Mouse (Mus musculus) ES-E14 (cell line): Measurements from ENCODE around the gene Zfp385c. TPM values are rescaled to one million over a fixed set of nuclear protein-coding genes. Genes with fewer than 3 reads are reported as not detected.

Experiments used
- DNase-seq: peaks from one replicate; pipeline ENCODE4 v3.0.0-alpha.2; 2013; ENCODE audit warnings: low read depth, low spot score
- H3K27ac ChIP-seq: 2 replicates; pipeline ENCODE4 v1.5.1; 2012; ENCODE audit warnings: low read depth, mild to moderate bottlenecking, low read length, moderate library complexity, mixed read lengths; ENCODE audit not compliant: poor library complexity, insufficient read depth, severe bottlenecking
- H3K36me3 ChIP-seq: 2 replicates; pipeline ENCODE4 v1.6.1; 2012; ENCODE audit warnings: mild to moderate bottlenecking, low read length, moderate library complexity, mixed read lengths; ENCODE audit not compliant: control insufficient read depth, poor library complexity, insufficient read depth, severe bottlenecking
- H3K4me1 ChIP-seq, 2 experiments: fragments of 150-350 bp in 1 of 2; sonication (generic) in 1 of 2; 2 replicates each; pipeline ENCODE4 v1.6.1; 2012; ENCODE audit warnings: low read length in 2 of 2, mild to moderate bottlenecking in 1 of 2, mixed read lengths in 1 of 2; ENCODE audit not compliant: control insufficient read depth in 2 of 2, insufficient read depth in 2 of 2, poor library complexity in 1 of 2
- H3K4me3 ChIP-seq, 2 experiments: fragments of 150-350 bp in 1 of 2; sonication (generic) in 1 of 2; 2 replicates each; pipeline ENCODE4 v1.5.1; 2012; ENCODE audit warnings: low read length in 2 of 2, low read depth in 1 of 2, mild to moderate bottlenecking in 1 of 2, mixed read lengths in 1 of 2; ENCODE audit not compliant: insufficient read depth in 1 of 2, poor library complexity in 1 of 2, severe bottlenecking in 1 of 2
- H3K9ac ChIP-seq: 2 replicates; pipeline ENCODE4 v1.6.1; 2012; ENCODE audit warnings: low read depth, mild to moderate bottlenecking, low read length, mixed read lengths; ENCODE audit not compliant: poor library complexity, insufficient read depth, severe bottlenecking
- H3K9me3 ChIP-seq: fragments of 150-350 bp; sonication (generic); 2 replicates; pipeline ENCODE4 v1.6.1; 2012; ENCODE audit warnings: low read depth, mild to moderate bottlenecking, low read length; ENCODE audit not compliant: control insufficient read depth, insufficient read depth
- CHD2 ChIP-seq: IDR thresholded peaks from 2 replicates; pipeline ENCODE4 v1.6.1; 2014; ENCODE audit warnings: mild to moderate bottlenecking, low read depth, low read length, inconsistent platforms
- HCFC1 ChIP-seq: IDR thresholded peaks from 2 replicates; pipeline ENCODE4 v1.6.1; 2012; ENCODE audit warnings: low read length, inconsistent platforms, borderline replicate concordance; ENCODE audit not compliant: insufficient read depth
- MAFK ChIP-seq: IDR thresholded peaks from 2 replicates; pipeline ENCODE4 v1.6.1; 2014; ENCODE audit warnings: mild to moderate bottlenecking, low read depth, low read length, inconsistent platforms; ENCODE audit not compliant: insufficient read depth
- ZC3H11A ChIP-seq: IDR thresholded peaks from 2 replicates; pipeline ENCODE4 v1.6.1; 2012; ENCODE audit warnings: low read depth, mild to moderate bottlenecking, inconsistent platforms, low read length, borderline replicate concordance
- ZNF384 ChIP-seq: IDR thresholded peaks from 2 replicates; pipeline ENCODE4 v1.6.1; 2012; ENCODE audit warnings: low read depth, low read length, inconsistent platforms
- in situ Hi-C, 2 experiments: fragments of 600-800 bp; cut with MboI; formaldehyde crosslinking; loops; one replicate each; pipeline ENCODE4 v1.15.1; 2025; ENCODE audit warnings: low sequenced_read_pairs in 2 of 2, inconsistent platforms in 1 of 2; ENCODE audit not compliant: unreplicated experiment in 2 of 2
- total RNA-seq: library from RNA; depleted of rRNA; stranded (reverse); fragments of 300-350 nt; gene quantifications from 2 replicates; pipeline ENCODE4 v1.2.3, GENCODE M21; 2012

Zfp385c gene
- total RNA-seq, 1 experiment: 0.09 TPM

- Histone ChIP-seq H3K27ac (no peak overlapping the region), H3K4me1 (peaks cover 2 to 18% of the 10 kb centered on the region in 2 experiments; a peak in 3 of 4 replicates), H3K4me3 (no peak overlapping the region), H3K36me3 (peaks cover 35% of the 10 kb centered on the region), H3K9me3 (no peaks in the 10 kb centered on the region), H3K9ac (no peak overlapping the region; the same call in 1 of the 2 replicates)
- TF ChIP-seq ZNF384 (no peak), MAFK (no peak), CHD2 (no peak), HCFC1 (no peak), ZC3H11A (no peak)
- no peak for DNase-seq
- in situ Hi-C loops: no loop called here
Observed at GRCm38 (mm10) chr11:100714948-100715347, 22.7 kb upstream of the Zfp385c start.

GRCm38 (mm10) chr11:100714534-100714915 is 22.3 kb upstream of the Zfp385c start:
- Histone ChIP-seq H3K4me1 (peaks cover 2 to 16% of the 10 kb centered on the region in 2 experiments; a peak in 3 of 4 replicates), H3K27ac (peak overlapping the region; percentile 84), H3K4me3 (peak overlapping the region; percentile 70 to 85), H3K9me3 (no peaks in the 10 kb centered on the region), H3K9ac (peak overlapping the region; percentile 72; the same call in 1 of the 2 replicates), H3K36me3 (peaks cover 38% of the 10 kb centered on the region)
- DNase-seq: no peak
- in situ Hi-C loops: no loop called here
- TF ChIP-seq ZC3H11A: peak; percentile 36; the same call in 1 of the 2 replicates
- no peak for TF ChIP-seq CHD2

DNA sequence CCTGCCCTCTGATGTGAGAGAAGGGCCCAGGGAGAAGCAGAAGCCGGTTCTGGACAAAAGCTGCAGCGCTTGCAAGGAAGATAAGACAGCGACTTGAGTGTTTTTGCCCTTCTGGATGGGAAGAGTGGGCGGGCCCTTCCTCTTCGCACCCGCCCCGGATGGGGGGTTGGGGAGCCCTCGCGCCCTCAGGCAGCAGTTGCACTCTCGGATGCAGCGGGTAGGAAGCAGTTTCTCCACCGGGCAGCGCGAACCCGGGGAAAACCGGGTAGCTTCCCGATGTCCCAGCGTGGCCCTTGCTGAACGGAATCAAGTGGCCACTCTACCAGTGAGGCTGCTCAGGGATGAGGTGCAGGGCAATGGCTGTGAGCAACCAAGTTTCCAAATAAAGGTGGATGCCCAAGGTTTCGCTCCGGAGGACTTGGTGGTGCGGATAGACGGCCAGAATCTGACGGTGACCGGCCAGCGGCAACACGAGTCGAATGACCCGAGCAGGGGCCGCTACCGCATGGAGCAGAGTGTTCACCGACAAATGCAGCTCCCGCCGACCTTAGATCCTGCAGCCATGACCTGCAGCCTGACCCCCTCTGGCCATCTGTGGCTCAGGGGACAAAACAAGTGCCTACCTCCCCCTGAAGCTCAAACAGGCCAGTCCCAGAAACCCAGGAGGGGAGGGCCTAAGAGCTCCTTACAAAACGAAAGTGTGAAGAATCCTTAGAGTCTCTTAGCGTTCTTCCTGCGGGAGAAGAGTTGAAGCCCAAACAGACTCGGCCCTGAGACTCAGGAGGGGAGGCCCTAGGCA is 21.7 kb upstream of the Zfp385c start, which contains the start of gene Hspb9:
Hspb9 (plus strand) TSS at position 116 of the 799 bp plus-strand sequence.
- H3K4me3 ChIP-seq: peak within 1 kb of the TSS; percentile 85 to 94
- H3K9me3 ChIP-seq: no peaks in the 10 kb centered on the region
- H3K36me3 ChIP-seq: peaks cover 39% of the 10 kb centered on the region
- TF ChIP-seq ZC3H11A (no peak), MAFK (no peak), HCFC1 (no peak; the same call in 1 of the 2 replicates), CHD2 (no peak), ZNF384 (no peak)
- in situ Hi-C loops: no loop called here
- H3K9ac ChIP-seq: peak within 1 kb of the TSS; percentile 72
- peaks cover 2 to 16% of the 10 kb centered on the region in 2 experiments; a peak in 3 of 4 replicates for H3K4me1 ChIP-seq
- DNase-seq: peak; percentile 73
- H3K27ac ChIP-seq: peak within 1 kb of the TSS; percentile 84

- no peak for DNase-seq
- peak overlapping the region; percentile 84 for H3K27ac ChIP-seq
- H3K9me3 ChIP-seq: no peaks in the 10 kb centered on the region
- H3K4me1 ChIP-seq: peaks cover 2 to 12% of the 10 kb centered on the region in 2 experiments; a peak in 3 of 4 replicates
- peaks cover 41% of the 10 kb centered on the region for H3K36me3 ChIP-seq
- peak overlapping the region; percentile 55; the same call in 1 of the 2 replicates for H3K9ac ChIP-seq
- no peak for TF ChIP-seq HCFC1
- no peak for TF ChIP-seq ZNF384
- TF ChIP-seq ZC3H11A: no peak
- TF ChIP-seq CHD2: no peak
- TF ChIP-seq MAFK: no peak
- H3K4me3 ChIP-seq: peak overlapping the region; percentile 70 to 85
- in situ Hi-C loops: no loop called here
Observed at GRCm38 (mm10) chr11:100713174-100713573, 20.9 kb upstream of the Zfp385c start.
